Mouse (Mus musculus) embryonic fibroblast, embryonic 13.5 days (primary cell): ENCODE measurements around the gene Kcnq2. TPM values are rescaled to one million over a fixed set of nuclear protein-coding genes. Genes with fewer than 3 reads are reported as not detected.

Source experiments
- H3K27ac ChIP-seq: 2 replicates; pipeline ENCODE4 v1.5.1; 2012; ENCODE audit warnings: low read length, control low read depth, inconsistent platforms; ENCODE audit not compliant: insufficient read depth
- H3K4me1 ChIP-seq: 2 replicates; pipeline ENCODE4 v1.6.1; 2011; ENCODE audit warnings: low read length; ENCODE audit not compliant: control insufficient read depth, insufficient read depth
- H3K4me3 ChIP-seq: 2 replicates; pipeline ENCODE4 v1.5.1; 2011; ENCODE audit warnings: mild to moderate bottlenecking, control low read depth, low read length; ENCODE audit not compliant: insufficient read depth
- CTCF ChIP-seq: IDR thresholded peaks from 2 replicates; pipeline ENCODE4 v1.5.1; 2011; ENCODE audit warnings: mild to moderate bottlenecking, control low read depth, low read length, moderate library complexity, borderline replicate concordance; ENCODE audit not compliant: insufficient read depth
- POLR2A ChIP-seq: IDR thresholded peaks from 2 replicates; pipeline ENCODE4 v1.6.1; 2011; ENCODE audit warnings: low read depth, mild to moderate bottlenecking, control low read depth, low read length, moderate library complexity
- polyA plus RNA-seq: library from polyadenylated mRNA; stranded (reverse); fragments of >200 nt; gene quantifications from 2 replicates; pipeline ENCODE4 v1.2.4, GENCODE M21; 2011; ENCODE audit warnings: low read depth; ENCODE audit not compliant: missing spikeins, insufficient read length

Gene Kcnq2
- polyA plus RNA-seq, 1 experiment = not detected

- H3K4me3 ChIP-seq = no peak overlapping the region
- H3K4me1 ChIP-seq = no peaks in the 10 kb centered on the region
- TF ChIP-seq CTCF (no peak), POLR2A (no peak)
- no peak overlapping the region for H3K27ac ChIP-seq
These were observed 22.7 kb upstream of the Kcnq2 start for GRCm38 (mm10) chr2:181157716-181158302.

DNA sequence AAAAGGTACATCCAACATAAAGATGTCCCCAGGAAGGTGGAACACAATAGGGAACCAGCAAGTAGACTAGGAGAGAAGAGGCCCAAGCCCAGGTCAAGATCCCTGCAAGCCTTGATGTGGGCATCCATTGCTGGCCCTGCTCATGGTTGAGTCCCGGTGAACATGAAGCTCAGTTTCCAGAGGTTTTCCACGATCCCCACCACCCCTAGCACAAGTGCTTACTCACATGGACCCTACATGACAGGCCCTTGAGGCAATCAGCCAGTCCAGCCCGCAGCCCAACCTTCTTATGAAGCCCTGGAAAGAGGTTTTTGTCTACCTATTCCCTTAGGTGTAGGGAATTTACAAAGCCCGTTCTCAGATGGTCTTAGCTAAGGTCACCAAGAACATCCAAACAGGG, 22.1 kb upstream of the Kcnq2 start:
- H3K4me3 ChIP-seq = no peak overlapping the region
- no peaks in the 10 kb centered on the region for H3K4me1 ChIP-seq
- H3K27ac ChIP-seq = no peak overlapping the region
- TF ChIP-seq CTCF = no peak
- TF ChIP-seq POLR2A = no peak

GRCm38 (mm10) chr2:181156248-181157121, 21.4 kb upstream of the Kcnq2 start, which contains the start of gene Eef1a2:
Eef1a2 (minus strand) TSS chr2:181157014.
- Histone ChIP-seq H3K4me1 (no peaks in the 10 kb centered on the region), H3K27ac (no peak within 1 kb of the TSS), H3K4me3 (no peak within 1 kb of the TSS)
- no peak for TF ChIP-seq POLR2A
- no peak for TF ChIP-seq CTCF

DNA sequence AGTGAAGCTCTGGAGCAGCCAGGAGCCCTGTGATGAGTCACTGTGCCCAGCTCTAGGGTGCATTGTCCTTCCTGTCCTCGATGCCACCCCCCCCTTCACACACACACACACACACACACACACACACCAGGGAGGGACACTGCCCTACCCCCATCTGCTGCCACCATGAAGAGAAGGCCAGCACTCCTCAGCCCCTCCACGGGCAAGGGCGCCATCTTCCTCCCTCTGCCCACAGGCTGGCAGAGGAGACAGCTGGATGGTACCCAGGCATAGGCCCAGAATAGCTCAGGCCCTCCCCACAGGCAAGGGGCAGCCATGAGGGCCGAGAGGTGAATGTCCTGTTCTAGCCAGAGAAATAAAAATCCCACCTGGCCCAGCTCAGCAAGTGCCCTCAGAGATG, 20.7 kb upstream of the Kcnq2 start:
- TF ChIP-seq CTCF = no peak
- TF ChIP-seq POLR2A = no peak
- H3K4me3 ChIP-seq = no peak overlapping the region
- H3K4me1 ChIP-seq = no peaks in the 10 kb centered on the region
- H3K27ac ChIP-seq = no peak overlapping the region

DNA sequence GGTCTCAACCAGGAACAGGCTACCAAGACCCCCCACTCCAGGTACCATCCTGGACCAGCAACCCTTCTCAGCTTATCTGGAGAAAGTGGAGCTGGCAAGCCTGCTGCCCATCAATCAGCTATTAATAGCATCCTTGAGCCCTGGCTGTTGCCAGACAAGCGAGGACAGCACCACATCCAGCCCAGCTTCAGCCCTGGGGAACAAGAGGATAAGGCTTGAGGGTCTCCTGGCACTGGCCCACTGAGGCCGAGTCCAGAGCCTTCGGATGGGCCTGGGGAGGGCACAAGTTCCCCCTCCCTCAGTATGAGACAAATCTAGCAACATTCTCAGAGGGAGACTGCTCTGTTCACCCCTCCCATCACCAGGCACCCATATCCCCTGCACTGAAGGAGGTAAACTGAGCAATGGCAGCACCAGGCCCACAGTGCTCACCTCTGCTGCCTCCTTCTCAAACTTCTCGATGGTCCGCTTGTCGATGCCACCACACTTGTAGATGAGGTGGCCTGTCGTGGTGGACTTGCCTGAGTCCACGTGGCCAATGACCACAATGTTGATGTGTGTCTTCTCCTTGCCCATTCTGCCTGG, 19.8 kb upstream of the Kcnq2 start:
- TF ChIP-seq CTCF (no peak), POLR2A (no peak)
- Histone ChIP-seq H3K4me3 (no peak overlapping the region), H3K27ac (no peak overlapping the region), H3K4me1 (no peaks in the 10 kb centered on the region)

GRCm38 (mm10) chr2:181154361-181154760, 19.3 kb upstream of the Kcnq2 start:
- Histone ChIP-seq H3K4me3 (no peak overlapping the region), H3K27ac (no peak overlapping the region)
- TF ChIP-seq POLR2A (no peak), CTCF (no peak)

GRCm38 (mm10) chr2:181153837-181154236, 18.7 kb upstream of the Kcnq2 start:
- H3K4me3 ChIP-seq = no peak overlapping the region
- H3K4me1 ChIP-seq = no peaks in the 10 kb centered on the region
- TF ChIP-seq CTCF (peak; percentile 28; the same call in 1 of the 2 replicates), POLR2A (no peak)
- no peak overlapping the region for H3K27ac ChIP-seq

More at GRCm38 (mm10) chr2:181154361-181154760, 19.3 kb upstream of the Kcnq2 start:
- H3K4me1 ChIP-seq = no peaks in the 10 kb centered on the region

DNA sequence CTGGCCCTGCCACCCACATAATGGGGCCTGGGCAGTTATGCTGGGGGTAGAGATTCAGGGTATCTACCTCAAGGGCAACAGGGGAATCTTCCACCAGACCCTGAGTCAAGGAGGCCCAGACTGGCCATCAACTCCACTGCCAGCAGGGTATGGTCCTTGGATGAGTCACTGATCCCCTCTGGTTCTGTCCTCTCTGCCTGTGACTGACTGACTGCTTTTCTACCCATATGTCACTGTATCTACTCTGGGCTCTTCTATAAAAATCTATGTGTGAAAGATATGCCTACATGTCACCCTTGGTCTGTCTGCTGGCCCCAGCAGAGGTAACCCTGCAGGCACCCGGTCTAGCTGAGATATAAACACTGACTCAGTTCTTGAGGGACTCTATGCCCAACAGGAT, 18.0 kb upstream of the Kcnq2 start:
- no peaks in the 10 kb centered on the region for H3K4me1 ChIP-seq
- TF ChIP-seq CTCF = no peak
- no peak for TF ChIP-seq POLR2A
- no peak overlapping the region for H3K4me3 ChIP-seq

DNA sequence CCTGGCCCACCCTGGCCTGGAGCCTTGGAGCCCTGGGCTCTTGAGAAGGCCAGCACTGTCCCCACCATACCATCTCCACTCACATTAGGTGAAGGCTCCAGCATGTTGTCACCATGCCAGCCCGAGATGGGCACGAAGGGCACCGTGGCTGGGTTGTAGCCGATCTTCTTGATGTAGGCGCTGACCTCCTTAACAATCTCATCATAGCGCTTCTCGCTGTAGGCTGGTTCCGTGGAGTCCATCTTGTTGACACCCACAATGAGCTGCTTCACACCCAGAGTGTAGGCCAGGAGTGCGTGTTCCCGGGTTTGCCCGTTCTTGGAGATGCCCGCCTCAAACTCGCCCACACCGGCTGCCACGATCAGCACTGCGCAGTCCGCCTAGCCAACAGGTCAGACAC, 17.6 kb upstream of the Kcnq2 start:
- TF ChIP-seq CTCF (no peak), POLR2A (no peak)
- H3K27ac ChIP-seq = no peak overlapping the region
- no peak overlapping the region for H3K4me3 ChIP-seq
- no peaks in the 10 kb centered on the region for H3K4me1 ChIP-seq

More for the DNA sequence above, 18.0 kb upstream of the Kcnq2 start:
- no peak overlapping the region for H3K27ac ChIP-seq

DNA sequence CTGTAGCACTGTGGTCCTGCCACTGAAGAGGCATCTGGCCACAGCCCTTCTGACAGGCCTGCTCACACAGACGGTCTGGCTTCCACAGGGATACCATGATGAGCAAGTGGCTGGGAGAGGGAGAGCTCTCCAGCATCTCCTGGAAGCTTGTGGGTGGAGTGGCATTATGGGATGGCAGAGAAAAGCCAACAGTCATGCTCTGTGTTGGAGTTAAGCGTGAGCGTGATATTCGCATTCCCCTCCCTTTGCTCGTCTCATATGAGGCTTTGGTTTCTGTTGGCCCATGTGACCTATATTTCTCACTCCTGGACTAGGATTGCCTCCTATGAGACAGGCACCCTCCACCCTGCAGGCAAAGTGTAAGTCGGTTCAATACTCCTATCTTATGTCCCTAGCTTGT, 15.2 kb upstream of the Kcnq2 start:
- Histone ChIP-seq H3K4me3 (no peak overlapping the region), H3K27ac (no peak overlapping the region), H3K4me1 (no peaks in the 10 kb centered on the region)
- no peak for TF ChIP-seq POLR2A
- no peak for TF ChIP-seq CTCF

DNA sequence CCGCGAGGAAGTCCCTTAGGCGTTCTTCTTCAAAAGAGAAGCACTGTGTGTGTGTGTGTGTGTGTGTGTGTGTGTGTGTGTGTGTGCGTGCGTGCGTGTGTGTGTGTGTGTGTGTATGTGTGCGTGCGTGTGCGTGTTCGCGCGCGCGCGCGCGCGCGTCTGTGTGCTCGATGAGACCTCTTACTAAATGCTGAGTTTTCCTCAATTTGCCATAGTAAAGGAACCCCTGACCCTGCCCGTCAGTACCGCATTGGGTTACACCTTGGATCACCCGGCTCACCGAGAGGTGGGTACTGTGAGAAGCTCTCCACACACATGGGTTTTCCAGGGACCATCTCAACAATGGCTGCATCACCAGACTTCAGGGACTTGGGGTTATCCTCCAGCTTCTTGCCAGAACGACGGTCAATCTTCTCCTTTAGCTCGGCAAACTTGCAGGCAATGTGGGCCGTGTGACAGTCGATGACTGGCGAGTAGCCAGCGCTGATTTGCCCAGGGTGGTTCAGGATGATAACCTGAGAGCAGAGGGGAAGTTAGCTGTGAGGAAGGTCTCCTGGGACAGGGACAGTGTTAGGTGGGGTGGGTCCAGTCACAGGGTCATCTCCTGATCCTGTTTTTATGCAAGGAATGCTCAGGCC, 13.3 kb upstream of the Kcnq2 start:
- H3K27ac ChIP-seq = no peak overlapping the region
- TF ChIP-seq CTCF (no peak), POLR2A (no peak)
- no peaks in the 10 kb centered on the region for H3K4me1 ChIP-seq
- H3K4me3 ChIP-seq = peak overlapping the region; percentile 26; the same call in 1 of the 2 replicates
